Mouse (Mus musculus) kidney, adult 18-20 months (tissue): Measurements from ENCODE around the gene Pdcd11.

Experiments
- DNase-seq: peaks from one replicate; pipeline ENCODE4 v3.0.0; 2021

The Pdcd11 gene

DNA sequence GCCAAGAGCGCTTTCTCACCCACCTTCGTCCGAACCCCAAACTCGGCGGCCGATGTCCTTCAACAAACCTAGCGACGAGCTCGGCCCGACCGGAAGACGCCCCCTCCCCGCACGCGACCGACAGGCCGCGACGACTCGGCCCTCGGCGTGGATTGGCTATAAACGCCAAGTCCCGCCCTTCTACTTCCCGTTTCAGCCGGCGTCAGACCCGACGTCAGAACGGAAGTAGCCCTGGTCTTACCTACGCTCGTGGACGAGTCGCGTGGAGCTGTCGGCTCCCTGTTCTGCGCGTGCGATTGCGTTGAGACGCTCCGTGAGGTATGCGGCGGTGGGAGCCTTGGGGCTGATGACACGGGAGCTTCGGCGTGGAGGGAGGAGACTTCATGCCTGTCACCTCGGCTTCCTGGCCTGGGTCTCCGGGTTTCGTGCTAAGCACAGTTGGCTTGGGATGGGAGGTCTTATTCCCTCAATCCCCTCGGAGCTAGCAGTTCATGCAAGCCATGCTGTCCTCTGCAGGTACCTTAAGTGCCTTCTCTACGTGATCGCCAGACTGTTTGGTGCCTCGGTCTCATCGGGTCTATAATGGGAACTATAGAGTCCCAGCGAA is at the start of gene Pdcd11, which contains the start of gene Usmg5:
TSS of gene Pdcd11 (plus strand) at position 219 of the 607 bp plus-strand sequence.
TSS of gene Usmg5 (minus strand) at position 98 of the 607 bp plus-strand sequence.
- DNase-seq: peak; percentile 95

DNA sequence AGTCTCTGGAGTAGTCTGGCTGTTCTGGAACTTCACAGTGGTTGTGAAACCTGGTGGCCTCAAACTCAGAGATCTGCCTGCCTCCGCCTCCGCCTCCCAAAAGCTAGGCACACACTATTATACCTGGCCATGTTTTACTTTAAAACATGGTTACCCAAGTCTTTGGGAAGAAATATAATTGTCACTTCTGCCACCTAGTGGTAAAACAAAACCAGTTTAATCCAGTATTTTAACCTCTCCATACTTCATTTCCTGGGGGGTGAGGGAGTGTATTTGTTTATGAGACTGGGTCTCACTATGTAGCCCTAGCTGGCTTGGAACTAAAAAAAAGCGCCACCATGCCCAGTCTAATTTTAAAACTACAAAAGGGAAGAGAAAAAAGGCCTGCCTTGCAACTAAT is 47.0 kb upstream of the Pdcd11 start:
- DNase-seq: no peak

DNA sequence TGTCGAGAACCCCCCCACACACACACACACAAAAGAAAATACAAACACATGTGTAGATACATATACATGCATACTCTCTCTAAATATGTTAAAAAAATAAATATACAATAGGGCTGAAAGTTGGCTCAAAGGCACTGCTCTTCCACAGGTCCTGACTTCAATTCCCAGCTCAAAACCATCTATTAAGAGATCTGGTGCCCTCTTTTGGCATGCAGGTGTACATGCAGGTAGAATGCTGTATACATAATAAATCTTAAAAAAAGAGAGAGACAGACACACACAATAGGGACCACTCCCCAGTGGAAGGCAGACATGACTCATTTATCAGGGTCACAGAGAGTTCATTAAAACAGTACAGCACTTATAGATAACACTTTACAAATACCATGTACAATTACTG is 44.2 kb upstream of the Pdcd11 start:
- DNase-seq: no peak

DNA sequence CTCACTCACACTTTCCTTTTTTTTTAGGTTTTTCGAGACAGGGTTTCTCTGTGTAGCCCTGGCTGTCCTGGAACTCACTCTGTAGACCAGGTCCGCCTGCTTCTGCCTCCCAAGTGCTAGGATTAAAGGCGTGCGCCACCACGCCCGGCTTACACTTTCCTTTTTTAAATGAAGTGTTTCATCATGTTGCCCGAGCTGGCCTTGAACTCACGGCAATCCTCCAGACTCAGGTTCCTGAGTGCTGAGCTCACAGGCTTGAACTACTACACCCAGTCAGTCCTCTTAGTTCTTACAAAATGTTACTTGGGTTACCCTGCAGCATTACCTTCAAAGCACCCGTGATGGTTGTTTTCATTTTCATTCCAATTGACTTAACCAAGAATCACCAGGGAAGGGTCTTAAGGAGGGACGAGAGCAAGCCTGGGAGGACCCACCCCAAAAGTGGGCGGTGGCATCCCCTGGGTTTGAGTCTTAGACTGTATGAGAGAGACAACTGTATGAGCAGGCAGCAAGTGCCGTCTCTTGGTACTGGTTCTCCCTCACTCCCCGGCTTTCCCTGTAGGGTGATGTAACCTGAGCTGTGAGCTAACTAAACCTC is 43.2 kb upstream of the Pdcd11 start:
- no peak for DNase-seq

DNA sequence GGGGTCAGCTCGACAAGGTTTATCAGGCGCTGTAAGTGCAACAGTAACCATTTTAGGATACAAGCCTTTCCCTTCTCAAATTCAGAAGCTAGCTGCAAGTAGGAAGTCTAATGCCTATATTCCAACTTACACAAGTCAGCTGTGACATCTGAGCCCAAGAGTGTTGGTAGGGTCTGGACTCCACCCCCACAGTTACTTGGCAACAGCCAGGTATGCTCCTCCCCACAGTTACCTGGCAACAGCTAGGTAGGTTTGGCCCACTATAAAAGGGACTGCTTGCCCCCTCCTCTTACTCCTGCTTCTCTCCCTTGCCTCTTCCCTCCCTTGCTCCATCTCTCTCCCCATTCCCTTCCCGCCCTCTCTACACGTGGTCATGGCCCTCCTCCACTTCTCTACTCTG is 41.5 kb upstream of the Pdcd11 start:
- DNase-seq: no peak

DNA sequence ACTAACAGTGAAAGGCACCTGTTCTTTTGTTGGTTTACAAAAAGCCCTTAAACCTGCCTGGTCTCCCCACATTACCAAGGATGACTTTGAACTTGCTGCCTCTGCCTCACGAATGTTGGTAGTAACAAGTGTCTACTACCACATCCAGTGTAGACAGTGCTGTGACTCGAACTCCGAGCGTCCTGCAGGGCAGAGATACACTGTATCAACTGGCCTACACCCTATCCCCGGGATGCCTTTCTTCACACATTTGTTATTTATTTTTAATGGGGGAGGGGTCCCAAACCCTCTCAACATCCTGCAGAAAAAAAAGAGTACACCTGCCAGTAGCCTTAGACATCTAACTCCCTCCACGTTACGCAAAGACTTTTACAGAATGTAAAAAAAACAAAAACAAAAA is 40.7 kb upstream of the Pdcd11 start:
- no peak for DNase-seq

DNA sequence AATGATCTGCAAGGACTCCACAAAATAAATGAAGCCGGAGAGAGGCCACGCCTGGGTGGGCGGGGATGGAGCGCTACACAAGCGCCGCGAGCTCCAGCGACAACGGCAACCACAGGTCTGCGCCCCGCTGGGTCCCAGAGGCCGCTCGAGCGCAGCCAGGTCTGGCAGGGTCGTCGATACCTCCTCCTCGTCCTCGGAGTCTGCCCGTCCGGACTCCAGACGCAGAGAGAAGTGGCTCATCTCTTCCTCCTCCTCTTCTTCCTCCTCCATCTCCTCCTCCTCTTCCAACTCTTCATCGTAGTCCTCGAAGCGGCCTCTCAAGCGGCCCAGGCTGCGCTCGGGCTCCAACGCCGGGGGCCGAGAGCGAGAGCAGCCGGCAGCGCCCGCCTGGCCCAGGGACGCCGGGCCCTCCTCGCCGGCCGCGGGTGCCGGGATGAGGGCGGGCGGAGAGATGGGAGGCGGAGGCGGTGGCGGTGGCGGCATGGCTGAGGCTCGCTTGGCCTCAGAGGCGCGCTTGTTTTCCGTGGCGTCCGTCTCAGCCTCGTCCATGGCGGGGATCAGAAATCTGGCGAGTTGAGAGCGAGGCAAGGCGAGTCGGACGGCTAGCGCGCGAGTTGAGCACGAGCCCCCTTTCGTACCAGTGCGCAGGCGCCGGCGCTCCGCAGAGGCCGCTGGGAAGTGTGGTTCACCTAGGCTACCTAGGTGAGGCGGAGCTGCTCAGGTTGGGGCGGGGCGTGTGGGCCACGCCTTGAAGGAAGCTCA is 40.1 kb upstream of the Pdcd11 start, which contains the start of gene Pcgf6:
TSS of gene Pcgf6 (minus strand) at position 636 of the 762 bp plus-strand sequence.
- peak; percentile 88 for DNase-seq

DNA sequence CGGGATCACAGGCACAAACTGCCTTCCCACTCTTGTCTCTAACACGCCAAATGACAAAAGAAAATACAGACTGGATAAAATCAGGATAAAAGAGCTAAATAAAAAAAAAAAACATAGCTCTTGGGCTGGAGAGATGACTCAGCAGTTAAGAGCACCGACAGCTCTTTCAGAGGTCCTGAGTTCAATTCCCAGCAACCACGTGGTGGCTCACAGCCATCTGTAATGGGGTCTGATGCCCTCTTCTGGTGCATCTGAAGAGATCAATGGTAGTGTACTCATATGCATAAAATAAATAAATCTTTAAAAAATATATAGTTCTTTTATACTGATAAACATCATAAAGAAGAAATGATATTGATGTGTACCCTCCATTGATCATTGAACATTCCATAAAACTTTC is 37.6 kb upstream of the Pdcd11 start:
- DNase-seq: no peak

DNA sequence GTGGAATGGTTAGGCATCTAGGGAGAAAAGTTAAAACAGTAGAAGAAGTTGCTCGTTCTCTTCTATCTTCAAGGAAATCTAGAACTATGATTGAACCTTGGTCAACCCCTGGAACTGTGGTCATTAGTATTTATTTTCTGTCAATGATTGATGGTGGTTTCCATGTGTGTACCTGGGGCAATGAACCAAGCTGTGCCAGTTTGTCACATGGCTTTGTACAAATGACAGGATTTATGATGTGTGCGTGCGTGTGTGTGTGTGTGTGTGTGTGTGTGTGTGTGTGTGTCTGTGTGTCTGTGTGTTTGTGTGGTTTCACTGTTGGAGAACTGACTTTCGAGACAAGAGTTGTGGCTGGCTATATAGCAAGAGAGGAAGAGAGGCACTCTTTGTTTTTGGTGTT is 37.1 kb upstream of the Pdcd11 start:
- DNase-seq: peak; percentile 53

DNA sequence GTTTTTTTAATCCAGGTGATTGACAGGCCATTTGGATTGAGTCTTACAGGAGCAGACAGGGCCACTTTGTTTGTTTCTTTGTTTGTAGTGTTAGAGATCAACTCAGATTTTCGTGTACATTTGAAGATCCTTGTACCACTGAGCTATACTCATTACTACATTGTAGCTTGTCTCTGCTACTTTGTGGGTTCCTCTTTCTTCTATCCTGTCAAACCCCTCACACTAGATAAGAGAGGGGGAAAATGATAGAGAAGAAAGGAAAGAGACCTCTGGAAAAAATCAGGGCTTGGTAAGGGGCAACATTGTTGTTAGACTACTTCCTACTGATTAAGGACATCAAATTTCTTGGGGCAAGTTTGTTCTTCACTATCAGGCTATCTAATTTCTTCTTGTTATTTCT is 32.9 kb upstream of the Pdcd11 start:
- DNase-seq: no peak

DNA sequence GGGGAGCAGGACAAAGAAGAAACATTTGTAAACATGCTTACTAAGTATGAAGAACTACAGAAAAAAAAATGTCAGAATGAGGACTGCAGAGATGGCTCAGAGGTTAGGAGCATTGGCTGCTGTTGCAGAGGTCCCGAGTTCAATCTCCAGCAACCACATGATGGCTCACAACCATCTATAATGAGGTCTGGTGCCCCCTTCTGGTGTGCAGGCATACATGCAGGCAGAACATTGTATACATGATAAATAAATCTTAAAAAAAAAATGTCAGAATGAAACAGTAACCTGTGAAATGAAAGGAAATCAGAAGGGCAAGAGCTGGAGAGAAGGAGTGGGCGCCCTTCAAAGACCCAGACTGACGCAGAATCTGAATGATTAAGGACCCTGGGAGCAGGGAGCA is 24.7 kb upstream of the Pdcd11 start:
- no peak for DNase-seq

DNA sequence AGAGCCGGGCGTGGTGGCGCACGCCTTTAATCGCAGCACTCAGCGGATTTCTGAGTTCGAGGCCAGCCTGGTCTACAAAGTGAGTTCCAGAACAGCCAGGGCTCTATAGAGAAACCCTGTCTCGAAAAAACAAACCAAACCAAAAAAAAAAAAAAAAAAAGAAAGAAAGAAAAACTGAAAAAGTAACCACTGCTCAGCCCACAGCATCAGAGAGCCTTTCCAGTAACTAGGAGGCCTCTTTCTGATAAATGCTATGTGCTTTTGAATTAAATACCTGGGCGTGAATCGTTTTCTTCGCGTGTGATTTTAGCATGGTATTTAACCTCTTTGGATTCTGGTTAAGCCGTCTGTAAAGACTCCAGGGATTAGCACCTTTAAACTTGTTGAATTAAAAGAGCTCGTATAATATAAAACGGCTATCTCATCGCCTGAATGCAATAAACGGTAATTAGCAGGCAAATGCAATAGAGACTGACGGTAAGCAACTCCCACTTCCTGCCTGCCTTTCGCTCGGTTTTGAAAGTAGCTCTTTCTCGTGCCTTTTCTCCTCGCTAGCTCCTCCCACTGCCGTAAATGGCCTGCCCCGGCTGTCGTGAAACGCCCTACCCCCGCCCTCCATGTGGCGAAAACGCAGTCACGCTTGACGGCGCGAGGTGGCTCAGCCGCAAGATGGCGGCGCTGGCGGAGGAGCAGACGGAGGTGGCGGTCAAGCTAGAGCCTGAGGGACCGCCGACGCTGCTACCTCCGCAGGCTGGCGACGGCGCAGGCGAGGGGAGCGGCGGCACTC is 23.3 kb upstream of the Pdcd11 start, which contains the start of gene Taf5:
TSS of gene Taf5 (plus strand) at position 651 of the 787 bp plus-strand sequence.
- peak; percentile 96 for DNase-seq

DNA sequence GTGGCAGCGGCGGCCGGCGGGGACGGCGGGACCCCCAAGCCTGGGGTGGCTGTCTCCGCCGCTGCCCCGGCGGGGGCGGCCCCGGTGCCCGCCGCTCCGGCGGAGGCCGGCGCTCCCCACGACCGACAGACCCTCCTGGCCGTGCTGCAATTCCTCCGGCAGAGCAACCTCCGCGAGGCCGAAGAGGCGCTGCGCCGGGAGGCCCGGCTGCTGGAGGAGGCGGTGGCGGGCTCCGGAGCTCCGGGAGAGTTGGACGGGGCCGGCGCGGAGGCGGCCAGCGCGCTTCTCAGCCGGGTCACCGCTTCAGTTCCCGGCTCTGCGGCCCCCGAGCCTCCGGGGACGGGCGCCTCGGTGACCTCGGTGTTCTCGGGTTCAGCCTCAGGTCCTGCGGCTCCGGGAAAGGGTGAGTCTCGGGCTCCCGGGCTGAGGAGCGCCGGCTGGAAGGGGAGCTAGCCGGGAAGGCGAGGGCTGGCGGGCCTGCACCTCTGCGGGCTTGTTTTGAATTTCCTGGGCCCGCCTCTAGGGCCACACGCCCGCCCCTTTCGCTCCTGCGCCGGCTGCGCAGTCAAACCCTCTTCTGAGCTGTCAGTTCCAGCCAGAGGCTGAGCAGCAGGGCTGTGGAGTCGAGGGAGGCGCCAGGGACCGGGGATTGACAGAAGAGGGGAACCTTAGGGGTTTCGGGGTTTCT is 22.5 kb upstream of the Pdcd11 start:
- DNase-seq: peak; percentile 86

DNA sequence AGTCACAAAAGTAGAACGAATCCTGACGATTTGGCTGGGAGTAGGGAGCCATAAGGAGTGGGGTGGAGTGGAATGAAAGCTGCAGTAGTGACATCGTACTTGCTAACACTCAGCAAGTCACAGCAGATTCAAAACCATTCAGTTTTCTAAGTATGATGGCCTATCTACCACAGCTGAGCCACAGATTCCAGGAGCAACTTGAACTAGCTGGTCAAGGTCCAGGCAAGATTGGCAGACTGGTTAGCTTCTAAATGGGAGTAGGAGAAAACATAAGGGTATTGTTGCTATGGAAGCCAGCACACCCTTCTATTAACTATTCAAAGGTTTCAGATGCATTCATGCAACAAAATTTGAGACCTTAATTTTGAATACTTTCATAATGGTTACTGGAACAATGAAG is 2.3 kb upstream of the Pdcd11 start:
- peak; percentile 44 for DNase-seq

DNA sequence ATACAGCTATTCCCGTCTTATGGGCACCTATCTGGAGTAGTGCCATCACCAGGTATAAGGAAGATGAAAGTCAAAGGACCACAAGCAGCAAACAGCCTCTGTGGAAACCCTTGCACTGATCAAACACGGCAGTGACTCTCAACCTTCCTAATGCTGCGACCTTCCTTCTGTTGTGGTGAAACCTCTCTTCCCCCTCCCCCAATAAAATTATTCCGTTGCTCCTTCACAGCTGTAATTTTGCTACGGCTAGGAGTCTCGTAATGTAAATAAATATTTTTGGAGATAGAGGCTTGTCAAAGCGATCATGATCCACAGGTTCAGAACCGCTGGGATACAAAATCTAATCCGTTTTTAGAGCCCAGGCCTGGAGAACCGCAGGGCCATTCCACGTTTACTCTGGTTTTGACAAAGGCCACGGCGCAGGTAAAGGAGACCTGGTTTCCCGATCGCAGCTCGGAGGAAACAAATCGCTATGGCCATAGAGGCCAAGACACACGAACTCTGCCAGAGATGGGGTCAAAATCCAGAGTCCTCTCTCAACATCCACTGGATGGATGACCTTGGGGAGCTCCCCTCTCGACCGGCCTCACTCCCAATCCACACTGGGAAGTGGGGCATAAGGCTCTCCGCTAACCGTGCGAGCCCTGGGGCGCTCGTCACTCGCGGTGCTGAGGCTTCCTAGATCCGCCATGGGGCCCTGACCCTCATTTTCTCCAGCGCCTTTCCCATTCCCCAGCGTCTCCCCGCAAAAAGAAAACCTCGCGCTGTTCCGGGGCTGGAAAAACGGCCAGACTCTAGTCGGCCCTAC is 646 bp upstream of the Pdcd11 start:
- DNase-seq: peak; percentile 23

DNA sequence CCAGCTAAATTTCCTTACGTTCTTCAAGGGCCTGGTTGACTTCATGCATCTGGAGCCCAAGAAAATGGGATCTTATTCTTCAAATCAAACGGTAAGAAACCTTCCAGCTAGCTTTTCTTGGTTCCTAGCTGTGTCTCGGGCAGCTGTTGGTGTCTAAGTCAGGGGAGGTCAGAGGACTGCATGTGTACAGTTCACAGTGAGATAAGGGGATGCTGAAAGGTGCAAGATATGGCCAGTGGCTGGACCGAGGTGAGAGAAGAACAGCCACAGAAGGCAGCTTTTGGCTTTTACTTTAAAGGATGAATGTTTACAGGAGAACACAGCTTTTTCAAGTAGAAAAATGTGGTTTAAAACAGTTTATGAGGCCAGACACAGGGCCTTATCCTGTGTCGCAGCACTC is 10.5 kb downstream of the Pdcd11 start:
- DNase-seq: no peak

DNA sequence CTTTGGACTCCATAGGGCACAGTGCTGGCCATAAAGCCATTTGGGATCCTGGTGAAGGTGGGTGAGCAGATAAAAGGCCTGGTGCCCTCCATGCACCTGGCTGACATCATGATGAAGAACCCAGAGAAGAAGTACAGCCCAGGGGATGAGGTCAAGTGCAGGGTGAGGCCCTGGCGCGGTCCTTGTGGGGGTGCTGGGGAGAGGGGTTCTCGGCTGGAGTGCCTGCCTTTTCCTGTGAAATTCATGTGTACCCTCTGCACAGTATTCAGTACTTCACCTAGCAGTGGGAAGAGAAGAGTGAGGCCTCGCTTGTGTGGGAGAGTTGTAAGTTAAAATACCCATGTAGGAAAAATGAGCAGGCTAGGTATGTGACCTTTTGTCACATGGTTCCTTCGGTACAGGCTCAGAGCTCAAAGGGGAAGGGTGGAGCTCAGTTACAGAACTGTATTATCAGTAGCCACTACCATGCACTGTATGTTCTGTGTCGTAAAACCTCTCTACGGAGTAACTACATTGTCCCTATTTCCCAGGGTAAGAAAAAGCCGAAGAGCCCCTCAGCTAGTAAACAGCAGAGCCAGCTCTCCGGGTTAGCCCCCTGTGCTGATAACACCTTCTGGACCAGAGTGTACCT is 14.2 kb downstream of the Pdcd11 start:
- DNase-seq: no peak

DNA sequence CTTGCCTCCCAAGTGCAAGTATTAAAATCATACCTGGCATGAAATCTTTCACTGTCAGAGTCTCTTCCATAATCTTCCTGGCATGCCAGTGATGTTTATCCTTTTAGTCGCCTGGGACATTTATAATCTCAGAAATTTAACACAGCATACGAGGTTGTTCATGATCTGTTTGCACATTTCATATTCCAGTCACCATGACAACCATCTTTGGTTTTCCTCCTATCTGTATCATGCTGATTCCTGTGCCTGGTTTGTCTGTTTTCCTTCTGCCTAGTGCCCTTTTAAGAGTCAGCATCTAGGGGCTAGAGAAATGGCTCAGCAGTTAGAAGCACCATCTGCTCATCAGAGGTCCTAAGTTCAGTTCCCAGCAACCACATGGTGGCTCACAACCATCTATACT is 28.1 kb downstream of the Pdcd11 start:
- no peak for DNase-seq

DNA sequence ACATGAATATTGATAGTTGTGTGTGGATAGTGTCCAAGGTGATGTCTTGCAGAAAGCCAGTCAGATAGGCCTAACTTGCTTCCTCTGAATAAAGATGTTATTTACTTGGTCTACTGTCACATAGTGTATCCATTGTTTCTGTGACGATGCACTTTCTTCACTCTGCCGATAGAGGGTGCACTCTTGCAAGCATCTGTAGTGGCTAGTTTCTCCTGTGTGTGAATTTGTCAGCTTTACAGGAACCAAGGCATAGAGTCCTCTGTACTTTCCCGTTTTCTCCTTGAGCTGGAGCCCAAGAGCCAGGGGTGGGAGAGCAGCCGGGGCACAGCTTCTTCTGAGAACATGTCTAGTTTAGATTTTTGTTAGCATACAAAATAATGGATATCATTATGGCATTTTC is 30.5 kb downstream of the Pdcd11 start:
- peak; percentile 23 for DNase-seq

DNA sequence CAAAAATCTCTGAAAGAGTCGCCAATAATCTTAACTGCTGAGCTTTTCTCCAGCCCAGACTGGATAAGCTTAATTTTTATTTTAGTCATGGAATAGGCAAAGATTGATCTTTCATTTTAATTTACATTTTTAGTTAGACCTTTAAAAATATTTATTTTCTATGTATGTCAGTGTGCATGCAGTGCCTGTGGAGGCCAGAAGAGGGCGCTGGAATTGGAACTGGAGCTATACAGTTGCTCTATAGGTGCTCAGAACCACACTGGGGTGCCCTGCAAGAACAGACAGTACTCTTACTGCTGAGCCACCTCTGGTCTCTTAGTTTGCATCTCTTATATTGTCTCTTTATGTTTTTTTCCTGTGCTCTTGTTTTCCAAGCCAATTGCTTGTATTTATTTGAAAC is 32.2 kb downstream of the Pdcd11 start:
- DNase-seq: no peak

DNA sequence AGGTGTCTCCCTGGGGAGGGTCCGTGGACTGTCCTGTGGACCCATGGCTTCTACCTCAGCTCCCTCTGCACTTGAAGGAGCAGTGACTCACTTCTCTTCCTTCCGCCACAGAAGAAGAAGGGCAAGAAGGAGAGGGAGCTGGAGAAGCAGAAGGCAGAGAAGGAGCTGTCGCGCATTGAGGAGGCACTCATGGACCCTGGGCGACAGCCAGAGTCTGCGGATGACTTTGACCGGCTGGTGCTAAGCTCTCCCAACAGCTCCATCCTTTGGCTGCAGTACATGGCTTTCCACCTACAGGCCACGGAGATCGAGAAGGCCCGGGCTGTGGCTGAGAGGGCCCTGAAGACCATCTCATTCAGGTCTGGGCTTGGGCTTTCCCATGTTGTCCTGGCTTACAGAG is 37.6 kb downstream of the Pdcd11 start:
- DNase-seq: no peak
